Mouse (Mus musculus): ENCODE results near the gene Arid5a.

- TF ChIP-seq EP300 (optimal IDR thresholded peaks at IDR 0.05): no peak
- TF ChIP-seq CTCF (IDR thresholded peaks at IDR 0.05; ENCODE audit: low read depth): no peak
These were observed 25.7 kb upstream of the Arid5a start for GRCm38 (mm10) chr1:36281849-36282248.
